Mouse (Mus musculus): ENCODE data around the gene Smok3b. TPM values are rescaled to one million over a fixed set of nuclear protein-coding genes. Genes with fewer than 3 reads are reported as not detected.
"Not testable (repeated sequence)": the region's sequence is repeated elsewhere in the genome, so short reads cannot be mapped to it uniquely, and the experiment has no call there.

The Smok3b gene
- polyA plus RNA-seq (2015; fragmentation: Nextera tagmentation; extraction: Ambion mirVana): not detected in 2 replicates

- not testable (repeated sequence) for H3K9me3 ChIP-seq (replicated peaks); DNase-seq; H3K4me1 ChIP-seq (replicated peaks); H3K4me3 ChIP-seq (replicated peaks); H3K27ac ChIP-seq; H3K36me3 ChIP-seq; H3K4me2 ChIP-seq; ATAC-seq (ENCODE audit: low read depth); H3K27me3 ChIP-seq; H3K9ac ChIP-seq
- WGBS (ENCODE audit: insufficient replicate concordance): 78% methylated on average over 3 of the region's 7 CpGs
These were observed at the start of gene Smok3b, which contains the start of gene Smok3a for GRCm38 (mm10) chr5:138020961-138021479. TSS of gene Smok3b (plus strand) at chr5:138021429. TSS of gene Smok3a (plus strand) at chr5:138021261.

DNA sequence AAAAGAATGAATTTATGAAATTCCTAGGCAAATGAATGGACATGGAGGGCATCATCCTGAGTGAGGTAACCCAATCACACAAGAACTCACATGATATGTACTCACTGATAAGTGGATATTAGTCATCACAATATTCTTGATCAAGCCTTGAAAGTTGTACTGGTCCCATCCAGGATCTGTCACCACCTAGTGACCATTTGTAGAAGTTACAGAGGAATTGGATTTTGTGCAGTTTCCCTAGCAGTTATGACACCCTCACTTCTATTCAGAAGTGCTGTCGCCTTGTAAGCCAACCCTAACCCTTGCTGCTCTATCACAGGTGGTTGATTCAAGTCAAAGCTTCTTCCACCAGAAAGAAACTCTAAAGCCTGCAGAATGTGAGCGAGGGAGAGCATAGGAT, 48.1 kb upstream of the Smok3b start:
- no peak for ATAC-seq (ENCODE audit: low read depth)
- DNase-seq: no peak
- H3K4me3 ChIP-seq (replicated peaks): no peak overlapping the region
- H3K27ac ChIP-seq: no peak overlapping the region
- H3K9me3 ChIP-seq (replicated peaks): no peaks in the 10 kb centered on the region
- no peaks in the 10 kb centered on the region for H3K4me1 ChIP-seq (replicated peaks)
- H3K9ac ChIP-seq: no peak overlapping the region
- 40% methylated on average over 2 of the region's 2 CpGs for WGBS (ENCODE audit: insufficient replicate concordance)
- H3K4me2 ChIP-seq: no peak overlapping the region
- H3K36me3 ChIP-seq: no peaks in the 10 kb centered on the region
- no peaks in the 10 kb centered on the region for H3K27me3 ChIP-seq

- Histone ChIP-seq H3K36me3 (no peaks in the 10 kb centered on the region), H3K9ac (no peak overlapping the region), H3K27ac (no peak overlapping the region), H3K27me3 (no peaks in the 10 kb centered on the region), H3K4me1 (replicated peaks) (no peaks in the 10 kb centered on the region), H3K4me3 (replicated peaks) (no peak overlapping the region), H3K9me3 (replicated peaks) (no peaks in the 10 kb centered on the region), H3K4me2 (no peak overlapping the region)
- no peak for DNase-seq
- no peak for ATAC-seq (ENCODE audit: low read depth)
- 30% methylated on average over 3 of the region's 3 CpGs for WGBS (ENCODE audit: insufficient replicate concordance)
These were observed 47.5 kb upstream of the Smok3b start for GRCm38 (mm10) chr5:137973738-137974137.

GRCm38 (mm10) chr5:137974724-137975123, 46.5 kb upstream of the Smok3b start:
- no peak overlapping the region for H3K27ac ChIP-seq

GRCm38 (mm10) chr5:137975434-137975833, 45.8 kb upstream of the Smok3b start:
- WGBS (ENCODE audit: insufficient replicate concordance): 29% methylated on average over 1 of the region's 1 CpGs
- no peak for DNase-seq
- H3K4me2 ChIP-seq: no peak overlapping the region
- no peak overlapping the region for H3K9ac ChIP-seq
- ATAC-seq (ENCODE audit: low read depth): no peak
- H3K27me3 ChIP-seq: no peaks in the 10 kb centered on the region
- H3K27ac ChIP-seq: no peak overlapping the region
- no peaks in the 10 kb centered on the region for H3K36me3 ChIP-seq
- no peaks in the 10 kb centered on the region for H3K9me3 ChIP-seq (replicated peaks)
- H3K4me3 ChIP-seq (replicated peaks): no peak overlapping the region
- no peaks in the 10 kb centered on the region for H3K4me1 ChIP-seq (replicated peaks)

More at GRCm38 (mm10) chr5:137974724-137975123, 46.5 kb upstream of the Smok3b start:
- Histone ChIP-seq H3K9me3 (replicated peaks) (no peaks in the 10 kb centered on the region), H3K9ac (no peak overlapping the region), H3K36me3 (no peaks in the 10 kb centered on the region), H3K4me3 (replicated peaks) (no peak overlapping the region), H3K4me1 (replicated peaks) (no peaks in the 10 kb centered on the region), H3K4me2 (no peak overlapping the region), H3K27me3 (no peaks in the 10 kb centered on the region)
- ATAC-seq (ENCODE audit: low read depth) (no peak), DNase-seq (no peak)
- 34% methylated on average over 3 of the region's 3 CpGs for WGBS (ENCODE audit: insufficient replicate concordance)

GRCm38 (mm10) chr5:137977291-137977690, 43.9 kb upstream of the Smok3b start:
- H3K27ac ChIP-seq: no peak overlapping the region
- no peak for DNase-seq

DNA sequence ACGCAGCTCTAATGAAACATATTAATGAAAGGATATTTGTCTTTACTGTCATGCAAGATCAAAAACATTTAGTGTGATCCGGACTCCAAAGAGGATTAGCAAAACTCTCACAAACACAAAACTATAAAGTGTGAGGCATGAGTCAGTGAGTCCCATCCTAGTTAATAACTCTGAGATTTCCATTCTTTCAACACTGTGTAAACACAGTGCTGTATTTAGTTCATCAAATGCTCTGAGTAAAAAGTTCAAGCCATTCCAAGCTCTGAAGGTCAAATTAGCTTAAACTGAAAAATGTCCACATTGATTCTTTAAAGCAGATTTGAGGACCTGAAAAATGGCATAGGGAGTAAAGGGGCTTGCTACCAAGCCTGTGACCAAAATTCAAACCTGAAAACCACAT, 42.1 kb upstream of the Smok3b start:
- WGBS (ENCODE audit: insufficient replicate concordance): 54% methylated on average over 2 of the region's 2 CpGs
- Histone ChIP-seq H3K27ac (no peak overlapping the region), H3K36me3 (no peaks in the 10 kb centered on the region), H3K9ac (no peak overlapping the region), H3K27me3 (no peaks in the 10 kb centered on the region), H3K9me3 (replicated peaks) (no peaks in the 10 kb centered on the region), H3K4me1 (replicated peaks) (no peaks in the 10 kb centered on the region), H3K4me3 (replicated peaks) (no peak overlapping the region), H3K4me2 (no peak overlapping the region)
- ATAC-seq (ENCODE audit: low read depth): no peak
- no peak for DNase-seq

More at GRCm38 (mm10) chr5:137977291-137977690, 43.9 kb upstream of the Smok3b start:
- Histone ChIP-seq H3K4me3 (replicated peaks) (no peak overlapping the region), H3K9ac (no peak overlapping the region), H3K4me1 (replicated peaks) (no peaks in the 10 kb centered on the region), H3K9me3 (replicated peaks) (no peaks in the 10 kb centered on the region), H3K27me3 (no peaks in the 10 kb centered on the region), H3K4me2 (no peak overlapping the region), H3K36me3 (no peaks in the 10 kb centered on the region)
- ATAC-seq (ENCODE audit: low read depth): no peak
- 25% methylated on average over 1 of the region's 1 CpGs for WGBS (ENCODE audit: insufficient replicate concordance)

GRCm38 (mm10) chr5:137981300-137981699, 39.9 kb upstream of the Smok3b start, which contains the start of gene Azgp1:
TSS of gene Azgp1 (plus strand) at chr5:137981520.
- H3K4me2 ChIP-seq: no peak within 1 kb of the TSS
- H3K27me3 ChIP-seq: no peaks in the 10 kb centered on the region
- H3K4me3 ChIP-seq (replicated peaks): no peak within 1 kb of the TSS
- H3K27ac ChIP-seq: no peak within 1 kb of the TSS
- H3K9ac ChIP-seq: no peak within 1 kb of the TSS
- no peaks in the 10 kb centered on the region for H3K4me1 ChIP-seq (replicated peaks)
- no peak for DNase-seq
- no peak for ATAC-seq (ENCODE audit: low read depth)
- H3K36me3 ChIP-seq: no peaks in the 10 kb centered on the region
- H3K9me3 ChIP-seq (replicated peaks): no peaks in the 10 kb centered on the region
- WGBS (ENCODE audit: insufficient replicate concordance): 43% methylated on average over 4 of the region's 4 CpGs

DNA sequence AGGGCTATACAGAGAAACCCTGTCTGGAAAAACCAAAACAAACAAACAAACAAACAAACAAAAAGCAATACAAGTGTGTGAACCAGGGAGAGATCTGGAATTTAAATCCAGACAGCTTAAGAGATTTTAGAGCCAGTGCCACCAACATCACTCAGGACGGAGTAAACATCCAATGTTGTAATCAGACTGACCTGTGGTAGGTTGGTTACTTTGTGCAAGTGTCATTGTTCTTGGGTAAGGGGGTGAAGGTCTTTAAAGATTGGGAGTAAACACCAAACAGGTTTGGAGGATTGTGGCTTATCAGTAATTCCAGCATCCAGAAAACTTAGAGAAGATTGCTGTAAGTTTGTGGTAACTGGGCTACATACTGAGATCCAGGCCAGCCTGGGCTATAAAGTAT, 34.9 kb upstream of the Smok3b start:
- Histone ChIP-seq H3K27ac (no peak overlapping the region), H3K9me3 (replicated peaks) (no peaks in the 10 kb centered on the region), H3K27me3 (no peaks in the 10 kb centered on the region), H3K4me2 (no peak overlapping the region), H3K4me3 (replicated peaks) (no peak overlapping the region), H3K36me3 (no peaks in the 10 kb centered on the region), H3K4me1 (replicated peaks) (no peaks in the 10 kb centered on the region), H3K9ac (no peak overlapping the region)
- no peak for ATAC-seq (ENCODE audit: low read depth)
- 38% methylated on average over 1 of the region's 1 CpGs for WGBS (ENCODE audit: insufficient replicate concordance)
- no peak for DNase-seq

GRCm38 (mm10) chr5:138009437-138009836, 11.8 kb upstream of the Smok3b start:
- Histone ChIP-seq H3K9ac (no peak overlapping the region), H3K4me1 (replicated peaks) (no peaks in the 10 kb centered on the region), H3K4me2 (no peak overlapping the region), H3K27ac (no peak overlapping the region), H3K4me3 (replicated peaks) (no peak overlapping the region), H3K9me3 (replicated peaks) (no peaks in the 10 kb centered on the region), H3K27me3 (no peaks in the 10 kb centered on the region), H3K36me3 (no peaks in the 10 kb centered on the region)
- ATAC-seq (ENCODE audit: low read depth) (no peak), DNase-seq (no peak)
- WGBS (ENCODE audit: insufficient replicate concordance): 68% methylated on average over 5 of the region's 5 CpGs

GRCm38 (mm10) chr5:138012382-138012781, 8.8 kb upstream of the Smok3b start:
- H3K4me2 ChIP-seq: no peak overlapping the region
- H3K36me3 ChIP-seq: no peaks in the 10 kb centered on the region
- no peaks in the 10 kb centered on the region for H3K9me3 ChIP-seq (replicated peaks)
- no peak overlapping the region for H3K4me3 ChIP-seq (replicated peaks)
- ATAC-seq (ENCODE audit: low read depth): no peak
- 68% methylated on average over 5 of the region's 5 CpGs for WGBS (ENCODE audit: insufficient replicate concordance)
- no peaks in the 10 kb centered on the region for H3K27me3 ChIP-seq
- H3K27ac ChIP-seq: no peak overlapping the region
- no peaks in the 10 kb centered on the region for H3K4me1 ChIP-seq (replicated peaks)
- H3K9ac ChIP-seq: no peak overlapping the region
- no peak for DNase-seq

GRCm38 (mm10) chr5:138016530-138016929, 4.7 kb upstream of the Smok3b start:
- DNase-seq (no peak), ATAC-seq (ENCODE audit: low read depth) (no peak)
- Histone ChIP-seq H3K27me3 (no peaks in the 10 kb centered on the region), H3K4me2 (no peak overlapping the region), H3K36me3 (no peaks in the 10 kb centered on the region), H3K9ac (no peak overlapping the region), H3K9me3 (replicated peaks) (no peaks in the 10 kb centered on the region), H3K4me3 (replicated peaks) (no peak overlapping the region), H3K4me1 (replicated peaks) (no peaks in the 10 kb centered on the region), H3K27ac (no peak overlapping the region)
- WGBS (ENCODE audit: insufficient replicate concordance): 82% methylated on average over 2 of the region's 2 CpGs
